Mouse (Mus musculus) thymus, adult 2 months (tissue): ENCODE results near the gene Sftpa1. TPM values are rescaled to one million over a fixed set of nuclear protein-coding genes. Genes with fewer than 3 reads are reported as not detected.

ENCODE experiments used
- DNase-seq: peaks from one replicate; pipeline ENCODE4 v3.0.0; 2021
- H3K27ac ChIP-seq: fragments of 200-500 bp; 2 replicates; pipeline ENCODE4 v1.5.1; 2012; ENCODE audit warnings: low read length, control low read depth; ENCODE audit not compliant: control insufficient read depth, insufficient read depth
- H3K27me3 ChIP-seq: fragments of 200-500 bp; 2 replicates; pipeline ENCODE4 v1.6.1; 2012; ENCODE audit warnings: mild to moderate bottlenecking, low read length, moderate library complexity, mixed read lengths; ENCODE audit not compliant: control insufficient read depth, insufficient read depth
- H3K36me3 ChIP-seq: fragments of 200-500 bp; 2 replicates; pipeline ENCODE4 v1.6.1; 2012; ENCODE audit warnings: mild to moderate bottlenecking, low read length, moderate library complexity; ENCODE audit not compliant: control insufficient read depth, insufficient read depth
- H3K4me1 ChIP-seq: fragments of 200-500 bp; replicated peaks from 2 replicates; pipeline ENCODE4 v1.6.1; 2012; ENCODE audit warnings: low read length; ENCODE audit not compliant: control insufficient read depth, insufficient read depth
- H3K4me3 ChIP-seq: fragments of 200-500 bp; 2 replicates; pipeline ENCODE4 v1.5.1; 2012; ENCODE audit warnings: mild to moderate bottlenecking, low read length, control low read depth, moderate library complexity; ENCODE audit not compliant: control insufficient read depth, insufficient read depth
- CTCF ChIP-seq: fragments of 200-500 bp; IDR thresholded peaks from 2 replicates; pipeline ENCODE4 v1.5.1; 2012; ENCODE audit warnings: mild to moderate bottlenecking, control low read depth, low read length, moderate library complexity, borderline replicate concordance; ENCODE audit not compliant: control insufficient read depth, poor library complexity, insufficient read depth; ENCODE audit errors: extremely low read depth
- POLR2A ChIP-seq: fragments of 200-500 bp; IDR thresholded peaks from 2 replicates; pipeline ENCODE4 v1.6.1; 2012; ENCODE audit warnings: mild to moderate bottlenecking, low read length, control low read depth, moderate library complexity; ENCODE audit not compliant: control insufficient read depth, poor library complexity, insufficient read depth; ENCODE audit errors: extremely low read depth
- WGBS: fragments of 180-500 bp; shearing (Covaris S2); methylation state at CpG from one replicate; pipeline ENCODE4 v1.1.7; 2018; 5-methylcytosine and 5-hydroxymethylcytosine counted together
- polyA plus RNA-seq: library from polyadenylated mRNA; depleted of rRNA; stranded (reverse); fragments of >200 nt; gene quantifications from 2 replicates; pipeline ENCODE4 v1.2.3, GENCODE M21; 2012; rRNA removed

Gene Sftpa1
- polyA plus RNA-seq, 1 experiment = 1.4 TPM

DNA sequence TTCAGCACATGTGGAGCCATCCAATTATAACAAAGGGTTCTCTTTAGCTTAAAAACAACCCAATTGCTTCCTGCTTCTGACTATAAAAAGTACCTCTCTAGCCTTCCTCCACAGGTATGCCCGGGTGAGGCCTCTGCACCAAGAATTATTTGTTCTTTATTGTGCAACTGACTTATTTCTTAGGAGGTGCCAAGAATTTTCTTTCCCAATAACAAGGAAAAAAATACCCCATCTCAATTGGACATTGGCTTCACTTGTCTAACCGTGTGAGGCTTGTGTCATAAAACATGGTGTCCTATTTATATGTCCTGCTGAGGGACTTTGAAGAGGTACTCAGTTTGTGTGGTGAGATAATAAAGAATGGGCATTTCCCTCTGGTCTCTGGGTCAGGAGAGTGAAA, 38.9 kb downstream of the Sftpa1 start:
- TF ChIP-seq POLR2A (no peak), CTCF (no peak)
- DNase-seq = no peak
- H3K4me1 ChIP-seq = no peaks in the 10 kb centered on the region
- no peak overlapping the region for H3K4me3 ChIP-seq
- H3K36me3 ChIP-seq = no peaks in the 10 kb centered on the region
- no peaks in the 10 kb centered on the region for H3K27me3 ChIP-seq
- no peak overlapping the region for H3K27ac ChIP-seq
- 81% methylated on average over 2 of the region's 2 CpGs for WGBS

DNA sequence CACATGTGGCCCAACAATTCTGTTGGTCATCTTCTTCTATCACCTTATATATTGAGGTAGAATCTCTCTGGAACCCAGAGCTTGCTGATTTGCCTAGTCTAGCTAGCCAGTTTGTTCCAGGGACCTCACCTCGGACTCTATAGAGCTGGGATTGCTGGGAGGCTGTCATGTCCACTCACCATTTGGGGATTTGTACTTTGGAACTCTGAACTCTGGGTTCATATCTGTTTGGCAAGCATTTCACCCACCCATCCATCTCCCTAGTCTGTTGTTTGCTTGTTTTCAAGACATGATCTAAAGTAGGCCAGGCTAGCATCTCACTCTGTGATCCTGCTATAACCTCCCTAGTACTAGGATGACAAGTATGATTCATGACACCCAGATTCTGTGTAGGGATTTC, 43.2 kb downstream of the Sftpa1 start:
- H3K36me3 ChIP-seq = no peaks in the 10 kb centered on the region
- 78% methylated on average over 1 of the region's 1 CpGs for WGBS
- no peak overlapping the region for H3K4me3 ChIP-seq
- H3K4me1 ChIP-seq = no peaks in the 10 kb centered on the region
- no peaks in the 10 kb centered on the region for H3K27me3 ChIP-seq
- TF ChIP-seq CTCF (no peak), POLR2A (no peak)
- no peak overlapping the region for H3K27ac ChIP-seq
- DNase-seq = no peak

DNA sequence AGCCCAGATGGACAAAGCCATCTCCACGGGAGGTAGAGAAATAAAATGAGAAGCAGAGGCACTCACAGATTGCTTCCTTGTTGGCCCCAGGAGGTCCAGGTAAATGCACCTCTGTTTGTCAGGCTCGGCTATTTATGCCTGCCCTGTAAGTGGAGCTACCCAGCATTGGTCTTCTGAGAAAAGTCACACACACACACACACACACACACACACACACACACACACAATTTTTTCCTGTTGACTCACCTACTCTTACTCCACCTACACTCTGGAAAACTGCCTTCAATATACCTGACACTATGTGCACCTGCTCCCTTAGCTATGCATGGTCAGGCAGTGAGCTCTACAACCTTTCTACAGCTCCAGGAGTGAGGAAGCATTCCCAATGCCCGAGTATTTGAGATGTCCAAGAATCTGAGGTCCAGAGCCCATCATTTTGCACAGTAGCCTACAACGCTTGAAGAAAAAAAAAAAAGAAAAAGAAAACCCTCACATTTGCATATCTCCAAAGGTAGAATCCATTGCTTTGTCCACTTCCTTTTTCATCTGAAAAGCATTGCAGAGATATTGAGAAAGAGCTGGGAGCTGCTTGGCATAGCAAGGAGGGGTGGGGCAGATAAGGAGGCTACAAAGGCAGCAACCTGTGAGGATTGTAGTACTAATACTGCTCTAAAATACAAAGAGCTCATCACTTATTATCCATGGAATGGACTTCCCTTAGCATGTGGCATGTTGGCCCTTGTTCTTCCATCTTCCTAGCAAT, 53.7 kb downstream of the Sftpa1 start, which contains the start of gene Sftpd:
Gene Sftpd, minus strand, starts transcription at position 91 of the 763 bp plus-strand sequence.
- H3K27ac ChIP-seq = no peak within 1 kb of the TSS
- no peaks in the 10 kb centered on the region for H3K27me3 ChIP-seq
- TF ChIP-seq POLR2A (no peak), CTCF (no peak)
- no peak within 1 kb of the TSS for H3K4me3 ChIP-seq
- no peak for DNase-seq
- H3K36me3 ChIP-seq = no peaks in the 10 kb centered on the region
- 77% methylated on average over 4 of the region's 4 CpGs for WGBS
- H3K4me1 ChIP-seq = no peaks in the 10 kb centered on the region

Other genes with a start within 250 kb of the Sftpa1 start
- 5.4 and 7.0 TPM in 2 replicates for gene Sh2d4b, start 238.5 kb upstream of the Sftpa1 start, polyA plus RNA-seq
- 86.4 and 87.4 TPM in 2 replicates for gene Tspan14, start 165.0 kb upstream of the Sftpa1 start, polyA plus RNA-seq
- 7.3 and 7.8 TPM in 2 replicates for gene Fam213a, start 118.0 kb upstream of the Sftpa1 start, polyA plus RNA-seq
- not detected in 2 replicates for gene Dydc2, start 62.6 kb upstream of the Sftpa1 start, polyA plus RNA-seq
- gene Dydc1, start 58.9 kb upstream of the Sftpa1 start, polyA plus RNA-seq = 0.09 TPM in 1 of 2 replicates, not detected in the other
- 0.57 and 2.6 TPM in 2 replicates for gene Mat1a, start 26.7 kb upstream of the Sftpa1 start, polyA plus RNA-seq
- 0.15 TPM in 1 of 2 replicates, not detected in the other for gene Mbl1, start 19.7 kb downstream of the Sftpa1 start, polyA plus RNA-seq
- gene Sftpd, start 53.4 kb downstream of the Sftpa1 start, polyA plus RNA-seq = 0.64 and 0.71 TPM in 2 replicates
- gene Gm2832, start 147.0 kb downstream of the Sftpa1 start, polyA plus RNA-seq = not detected in 2 replicates
- not detected in 2 replicates for gene Gm5798, start 216.8 kb downstream of the Sftpa1 start, polyA plus RNA-seq